Mouse (Mus musculus): Measurements from ENCODE around the gene Ung.

GRCm38 (mm10) chr5:114131521-114131840, 1.3 kb downstream of the Ung start:
- TF ChIP-seq POLR2A (IDR thresholded peaks at IDR 0.05; ENCODE audit: insufficient read depth, low read depth, low read length) (peak; percentile 33; the same call in 1 of the 2 replicates), EP300 (IDR thresholded peaks at IDR 0.05; ENCODE audit: insufficient read depth, low read depth, low read length) (peak; percentile 75; the same call in 1 of the 2 replicates), CTCF (IDR thresholded peaks at IDR 0.05) (no peak)
